Mouse (Mus musculus) cortical plate, adult 2 months (tissue): Measurements from ENCODE around the gene Map1b.
A peak's percentile ranks its signal among the peaks of the same experiment; 100 is the strongest.

Source experiments
- CTCF ChIP-seq: fragments of 200-500 bp; IDR thresholded peaks from 2 replicates; pipeline ENCODE4 v1.5.1; 2011; ENCODE audit warnings: mild to moderate bottlenecking, control low read depth, low read length; ENCODE audit not compliant: insufficient read depth; ENCODE audit errors: extremely low read depth
- POLR2A ChIP-seq: fragments of 200-500 bp; IDR thresholded peaks from 2 replicates; pipeline ENCODE4 v1.6.1; 2011; ENCODE audit warnings: mild to moderate bottlenecking, low read length, control low read depth; ENCODE audit not compliant: insufficient read depth; ENCODE audit errors: extremely low read depth

DNA sequence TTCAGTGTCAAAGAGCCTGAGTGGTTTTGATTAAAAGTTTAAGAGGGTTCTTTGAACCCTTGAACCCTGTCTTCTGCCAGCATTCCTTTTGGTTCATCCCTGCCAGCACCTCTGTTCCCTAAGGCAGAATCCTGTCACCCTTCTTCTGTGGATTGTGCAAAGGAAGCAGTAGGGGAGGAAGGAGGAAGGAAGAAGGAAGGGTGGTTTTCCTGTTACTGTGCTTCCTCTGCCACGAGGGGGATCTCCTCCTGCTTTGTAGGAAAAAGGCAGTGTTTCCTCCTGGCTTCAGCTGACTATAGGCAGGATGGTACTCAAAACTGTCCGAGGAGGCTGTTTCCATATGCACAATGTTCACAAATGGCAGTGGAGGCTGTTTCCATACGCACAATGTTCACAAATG, 121.6 kb downstream of the Map1b start:
- TF ChIP-seq CTCF (0 out of 2 replicates have a peak, but pooled peaks have one; percentile 6), POLR2A (no peak)
